Mouse (Mus musculus) left cerebral cortex, postnatal 10 days (tissue): Measurements from ENCODE around the gene Hhat. TPM values are rescaled to one million over a fixed set of nuclear protein-coding genes. Genes with fewer than 3 reads are reported as not detected.

Experiments used
- DNase-seq, 2 experiments: peaks; one replicate each; pipeline ENCODE4 v3.0.0; 2021 to 2022; ENCODE audit warnings: low spot score in 2 of 2, mixed read lengths in 1 of 2; ENCODE audit errors: extremely low spot score in 1 of 2
- intact Hi-C: fragments of 180-260 bp; cut with DNase I; formaldehyde crosslinking; loops from one replicate; pipeline ENCODE4 v1.15.1; 2025
- total RNA-seq, 2 experiments: library from RNA; stranded (reverse); gene quantifications; 2 replicates each; pipeline ENCODE4 v1.2.3; 2021

The Hhat gene
- total RNA-seq, 2 experiments from 2014 or later: 1.7 to 1.8 TPM

- intact Hi-C loops: loop anchor here (10.0 kb wide), 1 partner anchor 336 kb away; no protein-coding TSS in a partner anchor
- peak; percentile 50 to 65 for DNase-seq
Measured at GRCm38 (mm10) chr1:192789111-192789522, 18.1 kb upstream of the Hhat start.

DNA sequence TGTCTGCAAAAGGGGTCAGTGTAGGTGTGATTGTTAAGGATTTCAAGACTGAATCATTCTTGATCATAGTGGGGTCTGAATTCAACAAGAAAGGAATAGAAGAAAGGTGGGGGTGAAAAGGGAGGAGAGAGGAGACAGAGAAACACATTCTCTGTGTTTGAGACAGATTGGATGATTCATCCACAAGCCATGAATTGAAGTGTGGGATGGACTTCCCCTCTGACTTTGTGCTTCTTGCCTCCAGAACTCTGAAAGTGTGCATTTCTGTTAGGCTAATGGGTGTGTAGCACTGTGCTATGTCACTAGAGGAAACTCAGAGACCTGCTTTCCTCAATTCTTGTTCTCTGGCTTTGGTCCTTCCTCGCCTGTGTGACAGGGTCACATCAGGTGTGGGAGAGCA, 15.2 kb upstream of the Hhat start:
- intact Hi-C loops: loop anchor here (10.0 kb wide), 1 partner anchor 339 kb away; no protein-coding TSS in a partner anchor
- no peak for DNase-seq

DNA sequence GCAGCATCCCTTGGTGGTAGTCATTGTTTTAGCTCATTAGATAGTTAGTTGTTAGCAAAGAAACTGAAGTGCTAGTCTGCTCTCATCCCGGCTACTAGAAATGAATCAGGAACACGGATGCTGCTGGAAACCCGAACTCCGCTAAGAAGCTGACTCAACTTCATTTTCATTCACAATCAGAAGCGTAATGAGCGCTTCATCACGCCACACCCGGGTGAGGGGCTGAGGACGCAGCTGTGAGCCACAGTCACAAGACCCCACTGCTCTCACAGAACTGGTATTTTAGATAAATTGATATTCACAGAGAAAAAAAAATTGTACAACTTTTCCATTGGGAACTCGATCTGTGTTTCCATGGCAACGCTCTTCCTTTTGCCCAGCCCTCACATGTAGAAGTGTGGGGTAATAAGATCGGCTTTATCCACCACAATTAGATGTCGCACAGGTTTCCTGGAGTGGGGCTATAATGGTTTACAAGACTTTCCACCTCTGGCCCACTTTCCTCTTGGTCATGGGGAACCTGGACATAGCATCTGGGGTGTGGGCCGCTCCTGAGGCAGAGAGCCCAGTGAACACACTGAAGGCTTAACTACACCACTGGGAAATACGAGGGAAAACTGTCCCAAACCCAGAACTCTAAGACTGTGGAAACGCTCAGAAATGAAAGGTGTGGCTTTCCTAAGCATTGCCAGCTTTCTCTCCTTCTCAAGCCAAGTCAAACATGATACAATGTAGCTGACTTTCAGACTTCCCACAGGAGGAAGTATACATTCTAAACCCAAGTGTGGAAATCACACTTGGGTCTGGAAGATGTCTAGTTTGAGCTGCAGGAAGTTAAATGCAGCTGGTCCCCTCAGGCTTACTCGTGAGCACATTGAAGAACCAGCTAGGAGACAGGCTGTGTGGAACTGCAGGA, 14.3 kb upstream of the Hhat start:
- intact Hi-C loops: loop anchor here (10.0 kb wide), 1 partner anchor 339 kb away; no protein-coding TSS in a partner anchor
- no peak for DNase-seq

DNA sequence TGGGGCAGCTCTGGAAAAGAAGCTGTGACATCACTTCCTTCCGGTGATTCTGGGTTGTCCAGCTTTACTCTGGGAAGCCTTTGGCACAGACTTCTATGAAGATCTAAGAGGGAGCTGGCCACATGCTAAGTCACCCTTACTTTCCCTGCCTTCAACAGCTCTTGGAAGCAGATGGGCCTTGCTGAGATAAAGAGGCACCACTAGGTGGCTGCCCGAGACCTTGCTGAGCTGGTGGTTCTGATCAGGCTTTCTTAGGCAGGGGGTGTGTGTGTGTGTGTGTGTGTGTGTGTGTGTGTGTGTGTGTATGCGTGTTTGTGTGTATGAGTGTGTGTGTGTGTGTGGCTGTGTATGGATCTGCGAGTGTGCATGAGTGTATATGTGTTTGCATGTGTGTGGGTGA, 13.4 kb upstream of the Hhat start:
- DNase-seq: peak; percentile 52 to 71
- intact Hi-C loops: loop anchor here (5.0 to 10.0 kb wide), 2 partner anchors 128 to 340 kb away; no protein-coding TSS in a partner anchor

DNA sequence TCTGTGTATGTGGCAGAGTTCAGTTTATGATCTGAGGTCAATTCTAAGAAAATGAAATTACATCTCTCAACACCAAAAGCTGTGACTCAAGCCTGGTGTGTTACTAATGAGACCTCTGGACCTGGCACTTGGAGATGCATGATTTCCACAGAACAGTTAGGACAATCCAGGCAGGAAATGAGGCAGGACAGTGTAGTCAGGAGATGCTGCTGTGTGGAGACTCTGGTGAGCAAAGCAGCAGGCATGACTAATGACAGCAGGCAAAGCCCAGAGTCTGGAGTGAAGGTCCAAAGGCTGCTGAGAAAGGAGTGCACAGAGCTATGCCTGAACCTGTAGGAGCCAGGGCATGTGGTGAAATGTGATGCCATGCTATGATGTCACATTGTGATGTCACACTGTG, 10.2 kb upstream of the Hhat start:
- no peak for DNase-seq
- intact Hi-C loops: loop anchor here (5.0 to 10.0 kb wide), 2 partner anchors 131 to 344 kb away; no protein-coding TSS in a partner anchor

DNA sequence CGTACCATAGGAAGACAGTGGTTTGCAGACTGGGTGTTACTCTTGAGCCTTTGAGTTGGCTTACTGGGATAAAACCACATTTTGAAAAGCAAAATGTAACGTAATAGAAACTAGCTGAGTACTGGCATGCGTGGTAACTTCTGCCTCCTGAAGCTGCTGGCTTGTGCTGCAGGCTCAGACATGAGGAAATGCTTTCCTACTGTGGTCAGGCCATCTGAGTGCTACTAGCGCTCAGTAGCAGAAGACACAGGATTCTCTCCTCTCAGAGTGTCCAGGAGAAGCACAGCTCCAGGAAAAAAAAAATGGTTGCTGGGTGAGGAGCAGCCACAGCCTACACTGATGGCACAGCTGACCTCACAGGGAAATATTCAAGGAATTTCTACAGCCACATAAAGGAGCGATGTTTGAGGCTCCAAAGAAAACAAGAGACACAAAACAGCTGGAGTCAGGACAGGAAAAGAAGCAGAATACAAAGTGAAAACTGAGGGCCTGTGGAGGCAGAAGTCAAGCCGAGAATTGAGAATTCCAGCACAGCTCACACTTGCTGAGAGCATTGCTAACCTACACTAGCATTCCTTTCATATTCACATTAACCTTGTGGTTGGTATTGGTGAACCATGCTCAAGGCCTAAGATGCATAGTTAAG, 8.0 kb upstream of the Hhat start:
- DNase-seq: no peak
- intact Hi-C loops: no loop called here

GRCm38 (mm10) chr1:192778206-192778605, 7.2 kb upstream of the Hhat start:
- no peak for DNase-seq
- intact Hi-C loops: no loop called here

DNA sequence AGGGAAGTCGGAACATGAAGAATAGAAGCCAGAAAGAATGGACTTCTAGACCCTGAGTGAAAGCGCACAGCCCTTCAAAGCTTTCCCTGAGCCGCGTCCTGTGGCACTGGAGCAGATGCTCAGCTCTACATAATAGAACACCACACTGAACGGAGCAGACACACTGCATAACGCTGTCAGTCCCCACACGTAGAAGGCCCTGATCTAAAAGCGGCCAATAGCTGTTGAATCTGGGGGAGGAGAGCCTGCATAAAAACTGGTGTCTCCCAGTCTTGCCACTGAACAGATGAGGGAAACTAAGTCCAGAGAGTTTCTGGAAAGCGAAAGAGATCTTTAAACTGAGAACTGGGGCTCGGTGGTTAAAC, 911 bp downstream of the Hhat start:
- DNase-seq: no peak
- intact Hi-C loops: no loop called here

DNA sequence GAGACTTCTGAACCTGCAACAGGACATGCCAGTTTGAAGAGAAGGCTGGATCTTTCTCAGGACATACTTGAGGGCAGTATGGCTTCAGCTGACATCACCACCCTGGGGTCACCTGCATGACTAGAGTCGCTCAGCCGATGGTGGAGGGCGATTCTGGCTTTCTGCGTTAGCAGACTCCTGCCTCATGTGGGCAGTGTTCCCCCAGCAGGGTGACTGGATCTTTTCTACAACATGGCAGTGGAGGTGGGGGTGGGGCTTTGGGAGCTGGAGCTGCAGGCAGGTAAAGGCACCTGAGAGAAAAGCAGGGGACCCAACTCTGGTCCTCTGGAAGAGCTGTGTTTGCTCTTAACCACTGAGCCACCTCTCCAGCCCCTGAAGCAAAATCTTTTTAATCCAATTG, 5.5 kb downstream of the Hhat start:
- intact Hi-C loops: no loop called here
- no peak for DNase-seq

DNA sequence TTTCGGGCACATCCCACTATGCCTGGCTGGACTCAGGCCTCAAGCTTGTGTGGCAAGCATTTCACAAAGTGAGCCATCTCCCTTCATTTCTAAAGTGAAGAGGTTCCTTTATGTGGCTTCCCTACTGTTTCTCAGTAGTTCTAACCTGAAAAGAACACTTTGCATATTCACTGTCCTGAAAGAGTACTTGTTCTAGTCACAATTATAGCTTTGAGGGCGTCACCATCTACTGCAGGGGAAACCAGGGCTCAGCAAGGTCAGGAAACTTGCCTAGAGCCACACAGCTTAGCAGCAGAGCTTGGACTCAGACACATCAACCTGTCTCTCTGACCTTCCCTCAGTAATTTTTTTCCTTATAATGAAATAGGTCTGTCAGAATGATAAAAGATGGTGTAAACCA, 6.5 kb downstream of the Hhat start:
- intact Hi-C loops: no loop called here
- no peak for DNase-seq

- DNase-seq: no peak
- intact Hi-C loops: no loop called here
Measured at GRCm38 (mm10) chr1:192762946-192763933, 7.8 kb downstream of the Hhat start.

DNA sequence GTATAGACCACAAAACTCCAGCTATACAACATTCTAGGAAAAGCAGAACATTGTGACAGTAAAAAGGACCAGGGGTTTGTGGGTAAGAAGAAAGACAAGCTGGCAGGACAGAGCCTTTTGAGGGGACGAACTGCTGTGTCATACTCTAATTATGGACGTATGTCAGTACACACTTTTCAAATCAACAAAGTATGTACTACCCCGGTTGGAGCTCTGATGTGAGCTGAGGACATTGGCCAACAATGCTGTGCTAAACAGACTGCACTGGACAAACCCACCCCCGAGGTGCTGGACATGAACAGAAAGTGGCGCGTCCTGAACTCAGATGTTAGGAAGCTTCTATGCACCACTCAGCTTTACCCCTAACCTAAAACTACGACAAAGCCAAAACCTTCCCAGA, 14.3 kb downstream of the Hhat start:
- intact Hi-C loops: no loop called here
- DNase-seq: no peak

GRCm38 (mm10) chr1:192755685-192756606, 15.1 kb downstream of the Hhat start:
- no peak for DNase-seq
- intact Hi-C loops: no loop called here

- intact Hi-C loops: no loop called here
- no peak for DNase-seq
Measured at GRCm38 (mm10) chr1:192755246-192755645, 15.8 kb downstream of the Hhat start.

DNA sequence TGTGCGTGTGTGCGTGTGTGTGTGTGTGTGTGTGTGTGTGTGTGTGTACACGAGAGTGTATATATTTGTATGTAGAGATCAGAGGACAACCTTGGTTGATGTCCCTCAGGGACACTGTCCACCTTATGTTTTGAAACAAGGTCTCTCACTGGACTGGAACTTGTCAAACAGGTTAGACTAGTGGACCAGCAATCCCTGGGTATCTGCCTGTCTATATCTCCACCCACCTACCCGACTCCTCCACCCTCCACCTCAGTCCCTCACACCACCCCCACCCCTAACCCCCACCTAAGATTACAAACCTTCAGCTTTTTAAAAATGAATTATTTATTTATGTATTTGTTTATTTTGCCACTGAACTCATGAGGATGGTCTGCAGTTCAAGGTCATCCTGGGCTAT, 16.8 kb downstream of the Hhat start:
- DNase-seq: no peak
- intact Hi-C loops: no loop called here

DNA sequence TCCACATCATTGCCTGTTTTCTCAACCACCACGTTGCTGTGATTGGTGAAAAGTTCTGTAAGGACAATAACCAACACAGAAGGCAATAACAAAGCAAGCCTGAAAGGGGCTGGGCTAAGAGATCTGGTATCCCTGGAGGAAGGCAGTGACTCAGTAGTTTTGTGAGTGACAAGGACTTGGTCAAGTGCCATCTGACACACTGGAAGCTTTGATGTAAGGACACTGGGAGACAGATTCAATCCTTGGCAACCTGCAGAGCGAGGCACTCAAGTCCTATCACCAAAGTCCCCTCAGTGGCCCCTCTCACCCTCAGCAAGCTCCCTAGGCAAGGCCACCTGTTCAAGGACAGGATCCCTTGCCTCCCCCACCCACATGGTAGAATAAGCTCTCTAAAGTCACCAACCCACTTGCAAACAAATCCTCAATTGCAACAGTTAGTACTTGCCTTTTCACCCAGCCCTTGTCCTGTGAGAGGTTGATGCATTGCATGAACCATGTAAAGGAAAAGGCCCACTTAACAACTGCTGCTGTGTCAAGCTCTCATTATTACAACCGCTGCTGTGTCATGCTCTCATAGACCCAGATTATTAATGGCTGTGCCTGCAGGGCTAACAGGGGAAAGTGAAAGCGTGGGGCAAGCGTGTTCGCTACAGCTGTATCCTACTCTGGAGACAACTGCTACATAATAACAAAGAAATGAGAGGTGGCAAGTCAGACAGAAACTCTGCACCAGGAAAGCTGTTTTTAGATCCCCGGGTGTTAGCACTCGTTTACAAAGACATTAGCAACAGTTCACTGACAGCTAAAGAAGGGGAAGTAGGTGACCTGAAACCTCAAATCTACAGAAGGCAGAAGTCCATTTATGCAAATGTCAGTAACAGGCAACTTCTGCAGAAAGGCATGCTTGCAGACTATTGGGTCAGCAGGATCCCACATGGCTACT, 18.1 kb downstream of the Hhat start:
- no peak for DNase-seq

DNA sequence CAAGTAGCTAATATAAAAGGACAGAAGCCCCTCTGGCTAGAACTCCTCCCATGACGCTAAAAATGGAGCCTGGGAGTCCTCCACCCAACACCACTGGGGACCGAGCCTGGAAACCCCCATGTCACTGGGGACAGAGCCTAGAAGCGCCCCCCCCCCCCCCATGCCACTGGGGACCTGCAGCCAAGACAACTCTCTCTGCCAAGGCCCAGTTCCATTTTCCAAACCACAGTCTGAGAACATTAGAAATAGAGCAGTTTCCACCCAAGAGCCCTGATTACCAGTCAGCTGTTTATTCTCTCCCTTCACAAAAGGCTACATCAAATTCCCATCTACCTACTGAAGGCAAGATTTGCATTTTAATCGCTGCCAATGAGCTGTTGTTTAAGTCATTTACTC, 21.0 kb downstream of the Hhat start:
- no peak for DNase-seq
- intact Hi-C loops: no loop called here

More for the DNA sequence above, 18.1 kb downstream of the Hhat start:
- intact Hi-C loops: no loop called here
